Mouse (Mus musculus) induced T-regulatory cell, adult 2 months (primary cell): ENCODE measurements at regions not wholly inside any gene's neighbourhood (a gene's known extent, or its start where the extent isn't known, plus 50 kb on each side); places are given as distances from the start of the nearest gene placed in this dataset.

Source experiments
- DNase-seq: peaks from one replicate; pipeline ENCODE4 v3.0.0-alpha.2; 2012; ENCODE audit warnings: low read depth

DNA sequence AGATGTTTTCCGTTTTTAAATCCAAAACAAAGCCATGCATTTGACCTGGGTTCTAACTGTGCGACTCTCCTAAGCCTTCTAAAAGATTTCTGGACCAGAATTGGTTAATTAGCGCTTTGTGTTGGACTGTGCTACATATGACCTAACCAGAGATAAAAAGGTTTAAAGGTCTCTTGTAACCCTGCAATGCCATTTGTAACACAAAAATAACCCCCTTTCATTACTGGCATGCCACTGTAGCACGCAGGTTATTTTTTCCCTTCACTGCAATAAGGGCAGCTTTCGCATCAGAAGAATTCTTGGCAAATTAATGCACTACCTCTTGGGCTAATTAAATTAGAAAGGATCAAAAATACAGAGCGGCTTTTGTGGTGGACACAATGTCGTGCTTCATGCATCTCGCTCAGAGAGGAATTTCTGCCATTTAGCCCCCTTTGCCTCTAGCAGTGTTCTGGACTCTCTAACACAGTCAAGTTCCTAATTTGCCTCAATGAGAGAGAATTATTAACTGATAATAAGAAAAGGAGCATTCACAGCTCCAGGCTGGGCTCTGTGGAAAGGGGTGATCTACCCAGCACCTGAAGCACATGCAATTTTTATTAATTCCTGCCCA is 239.5 kb upstream of the Zeb2 start:
- DNase-seq, result no peak

- DNase-seq, result no peak
These were observed 238.8 kb upstream of the Zeb2 start for GRCm38 (mm10) chr2:45356021-45356420.

DNA sequence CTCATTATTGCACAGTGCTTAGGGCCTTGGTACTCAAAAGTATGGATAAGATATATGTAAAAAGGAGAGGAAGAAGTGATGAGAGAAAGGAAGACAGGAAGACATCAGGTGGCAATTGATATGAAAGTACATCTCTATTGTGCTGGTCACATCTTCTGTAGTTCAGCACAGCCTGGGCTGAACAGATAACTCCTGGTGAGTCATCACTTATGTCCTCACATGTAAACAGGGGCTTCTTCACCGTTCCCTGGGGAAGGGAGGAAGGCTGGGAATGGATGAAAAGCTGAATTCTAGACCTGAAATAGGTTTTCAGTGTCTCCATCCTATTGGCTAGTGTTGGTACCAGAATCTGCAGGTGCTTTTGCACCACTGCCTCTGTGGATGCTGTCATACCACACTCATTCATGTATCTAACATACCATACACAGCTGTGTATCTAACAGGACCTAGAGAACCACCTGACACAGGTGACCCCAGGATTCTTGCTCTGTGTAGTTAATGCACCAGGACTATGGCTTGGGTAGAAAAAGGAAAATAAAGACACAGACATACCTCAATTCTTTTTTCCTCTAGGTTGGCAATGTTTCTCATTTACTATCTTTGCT is 234.4 kb upstream of the Zeb2 start:
- DNase-seq, result no peak

DNA sequence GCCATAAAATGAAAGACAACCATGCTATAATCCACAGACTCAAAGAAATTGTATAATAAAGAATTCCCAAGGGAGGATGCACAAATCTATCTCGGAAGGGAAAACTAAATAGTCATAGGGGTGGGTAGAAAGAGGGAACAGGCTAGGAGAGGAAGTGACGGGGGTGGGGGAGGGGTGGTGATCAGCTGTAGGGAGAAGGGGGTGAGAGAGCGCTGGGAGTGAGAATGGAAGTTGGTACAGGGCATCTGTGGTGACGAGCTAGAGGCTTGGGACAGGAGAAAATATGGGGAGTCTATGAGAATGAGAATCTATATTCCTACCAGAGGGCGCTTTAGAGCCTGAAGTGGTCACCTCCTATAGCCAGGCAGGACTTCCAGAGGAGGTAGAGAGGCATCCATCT is 229.2 kb upstream of the Zeb2 start:
- no peak for DNase-seq

DNA sequence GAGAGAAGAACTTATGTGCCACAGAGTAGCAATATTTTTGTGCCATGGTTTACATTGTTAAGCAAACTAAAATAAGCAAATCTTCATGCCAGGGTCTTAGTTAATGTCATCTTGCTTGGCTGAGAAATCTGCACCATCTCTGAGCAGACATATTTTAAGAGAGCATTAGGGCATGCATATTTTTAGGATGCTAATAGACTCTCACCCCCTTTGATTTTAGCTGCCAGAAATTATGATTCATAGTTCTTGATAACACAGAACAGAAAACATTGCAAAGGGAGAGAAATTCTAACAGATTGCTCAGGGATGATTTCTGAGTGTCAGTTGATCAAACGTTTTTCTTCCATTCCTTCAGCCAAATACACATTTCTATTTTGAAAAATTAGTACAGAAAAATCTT is 222.7 kb upstream of the Zeb2 start:
- DNase-seq, result no peak

GRCm38 (mm10) chr2:45338809-45339208 is 221.6 kb upstream of the Zeb2 start:
- DNase-seq, result no peak

DNA sequence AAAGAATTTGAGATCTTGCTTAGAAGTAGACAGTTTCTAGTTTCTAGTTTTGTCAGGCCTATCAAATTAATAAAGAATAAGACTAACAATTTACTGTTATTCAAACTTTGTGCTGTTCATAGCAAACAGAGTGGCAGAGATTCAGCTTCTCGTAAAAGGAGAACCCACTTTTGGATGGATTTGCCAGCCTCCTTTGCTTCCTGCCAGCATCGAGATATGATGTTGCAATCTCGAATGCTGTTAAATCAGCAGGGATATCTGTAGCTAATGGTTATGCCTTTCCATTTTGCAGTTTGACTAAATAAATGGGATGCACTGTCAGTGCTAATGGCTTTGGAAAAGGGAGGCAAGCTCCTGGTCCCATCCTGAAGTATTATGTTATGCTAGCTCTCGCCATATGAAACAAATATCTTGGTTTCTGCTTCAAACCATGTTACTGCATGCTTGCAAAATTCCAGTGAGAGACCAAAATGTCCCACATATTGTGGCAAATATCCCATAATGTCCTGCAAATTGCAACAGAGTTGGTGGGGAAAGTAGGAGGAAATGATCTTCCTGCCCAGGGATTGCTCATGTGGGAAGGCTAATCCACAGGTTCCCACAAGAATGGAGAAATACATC is 199.9 kb upstream of the Zeb2 start:
- no peak for DNase-seq

GRCm38 (mm10) chr2:45287530-45288009 is 170.4 kb upstream of the Zeb2 start:
- no peak for DNase-seq

DNA sequence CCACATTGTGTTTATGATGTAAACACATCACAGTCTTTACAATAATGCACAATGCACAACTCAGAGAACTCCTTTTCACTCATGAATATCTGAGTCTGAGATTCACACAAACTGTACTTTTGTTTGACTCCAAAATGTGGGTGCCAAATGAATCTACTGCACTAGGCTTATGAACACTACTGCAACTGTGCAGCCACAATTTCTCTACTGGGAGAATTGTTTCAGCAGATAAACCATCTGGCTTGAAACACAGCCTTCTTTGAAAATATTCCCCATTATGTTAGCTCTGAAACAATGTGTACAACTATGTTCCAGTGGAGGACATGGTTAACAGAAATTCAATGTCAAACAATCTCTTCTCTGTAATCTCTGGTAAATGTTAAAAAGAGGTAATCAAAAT is 166.6 kb upstream of the Zeb2 start:
- DNase-seq, result no peak

DNA sequence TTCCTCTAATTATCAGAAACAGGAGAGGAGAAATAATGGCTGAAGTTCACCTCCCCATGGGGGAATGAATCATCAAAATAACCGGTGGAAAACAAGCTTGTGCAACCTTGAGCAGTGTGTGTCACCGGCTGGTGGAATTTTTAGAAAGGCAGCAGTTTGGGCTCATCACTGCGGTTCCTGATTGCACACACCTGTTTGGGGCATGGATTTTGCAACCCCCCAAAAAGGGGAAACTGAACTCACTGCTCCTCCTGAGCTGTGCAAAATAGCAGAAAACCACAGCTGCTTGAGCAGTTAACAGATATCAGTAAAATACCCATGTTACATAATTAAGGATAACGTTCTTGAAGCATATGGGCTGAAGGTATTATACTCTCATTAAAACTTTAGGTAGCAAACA is 162.3 kb upstream of the Zeb2 start:
- DNase-seq, result no peak

DNA sequence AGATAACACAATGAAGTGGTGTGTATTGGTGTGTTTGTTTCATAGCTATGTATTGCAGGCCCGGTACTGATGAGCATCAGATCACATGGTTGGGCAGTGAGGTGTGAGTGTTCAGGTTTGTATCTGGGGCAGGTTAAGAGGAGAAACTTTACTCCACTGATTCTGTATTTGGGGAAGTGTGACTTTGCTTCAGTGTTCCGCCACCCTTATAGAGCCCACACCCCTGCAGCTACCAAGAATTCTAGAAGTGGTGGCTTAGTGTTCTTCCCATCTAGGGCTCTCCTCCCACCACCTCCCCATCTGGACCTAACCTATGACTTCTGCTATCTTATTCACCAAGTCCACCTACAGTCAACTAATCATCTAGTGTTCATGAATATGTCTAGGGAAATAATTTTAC is 160.4 kb upstream of the Zeb2 start:
- DNase-seq, result no peak

- no peak for DNase-seq
These were observed 159.5 kb upstream of the Zeb2 start for GRCm38 (mm10) chr2:45276703-45277102.

DNA sequence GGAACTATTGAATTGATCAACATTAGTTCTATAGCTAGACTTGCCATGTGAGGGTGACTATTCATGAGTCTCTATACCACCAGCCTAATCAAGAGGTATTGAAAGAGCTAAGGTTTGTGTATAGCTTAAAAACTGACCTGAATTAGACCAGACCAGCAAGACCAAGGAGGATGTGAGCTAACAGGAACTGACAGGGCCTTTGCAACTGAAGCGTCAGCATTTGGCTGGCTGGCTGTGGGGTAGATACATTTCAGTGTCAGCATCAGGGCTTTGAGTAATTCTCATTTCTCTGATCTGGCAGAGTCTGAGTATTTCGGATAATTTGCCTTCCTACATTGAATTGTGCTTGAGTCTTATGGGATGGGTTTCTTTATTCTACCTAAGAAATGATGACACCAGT is 152.8 kb upstream of the Zeb2 start:
- DNase-seq, result no peak

- DNase-seq, result no peak
These were observed 148.6 kb upstream of the Zeb2 start for GRCm38 (mm10) chr2:45265819-45266218.

- DNase-seq, result no peak
These were observed 144.8 kb upstream of the Zeb2 start for GRCm38 (mm10) chr2:45261949-45262348.

DNA sequence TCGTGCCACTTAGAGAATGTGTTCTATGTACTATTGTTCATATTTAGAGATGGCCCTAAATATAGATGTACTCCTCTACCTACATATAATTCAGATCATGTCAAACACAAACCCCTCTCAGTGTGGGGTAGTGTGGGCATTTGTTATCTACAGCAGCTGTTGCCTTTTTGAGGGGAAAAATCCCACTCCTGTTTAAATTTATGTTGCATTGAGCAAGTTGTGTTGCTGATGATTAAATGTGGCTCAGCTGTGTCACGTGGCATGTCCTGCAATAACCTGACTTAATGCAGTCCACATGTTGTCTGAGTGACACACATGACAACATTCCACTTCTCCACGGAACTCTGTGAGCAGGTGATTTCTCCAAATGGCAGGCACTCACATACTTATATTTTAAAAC is 141.7 kb upstream of the Zeb2 start:
- DNase-seq, result no peak

DNA sequence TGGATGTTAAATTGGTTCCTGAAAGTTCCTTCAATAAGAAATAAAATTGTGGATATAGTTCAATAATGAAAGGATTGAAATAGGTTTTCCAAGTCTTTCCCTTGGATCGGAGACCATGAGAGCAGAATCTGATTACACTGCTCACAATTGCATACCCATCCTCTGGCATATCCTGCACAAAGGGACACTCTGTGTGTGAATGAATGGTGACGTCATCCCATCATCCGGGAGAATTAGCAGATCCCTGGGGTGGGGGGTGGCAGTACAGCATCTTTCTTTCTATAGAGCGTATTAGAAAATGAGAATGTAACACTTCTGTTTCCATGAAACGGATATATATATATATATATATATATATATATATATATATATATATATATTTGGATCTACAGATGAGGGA is 139.2 kb upstream of the Zeb2 start:
- no peak for DNase-seq

DNA sequence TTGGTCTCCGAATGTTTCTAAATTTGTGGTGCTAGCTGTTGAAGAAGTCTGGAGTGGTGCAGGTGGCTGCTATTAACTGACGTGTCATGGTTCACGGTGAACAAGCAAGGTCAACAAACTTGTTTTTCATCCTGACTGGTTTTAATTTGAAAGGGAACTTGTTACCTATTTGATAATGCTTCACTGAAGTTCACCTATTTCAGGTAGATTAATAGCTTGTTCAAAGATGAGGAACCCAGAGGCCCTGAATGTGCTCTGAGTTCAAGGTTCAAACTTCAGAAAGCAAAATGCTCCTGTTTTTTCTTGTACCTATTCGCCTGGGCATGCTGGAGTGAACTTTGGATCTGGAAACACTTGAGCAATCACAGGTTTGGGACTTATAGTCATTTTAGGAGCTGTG is 136.7 kb upstream of the Zeb2 start:
- DNase-seq, result no peak

DNA sequence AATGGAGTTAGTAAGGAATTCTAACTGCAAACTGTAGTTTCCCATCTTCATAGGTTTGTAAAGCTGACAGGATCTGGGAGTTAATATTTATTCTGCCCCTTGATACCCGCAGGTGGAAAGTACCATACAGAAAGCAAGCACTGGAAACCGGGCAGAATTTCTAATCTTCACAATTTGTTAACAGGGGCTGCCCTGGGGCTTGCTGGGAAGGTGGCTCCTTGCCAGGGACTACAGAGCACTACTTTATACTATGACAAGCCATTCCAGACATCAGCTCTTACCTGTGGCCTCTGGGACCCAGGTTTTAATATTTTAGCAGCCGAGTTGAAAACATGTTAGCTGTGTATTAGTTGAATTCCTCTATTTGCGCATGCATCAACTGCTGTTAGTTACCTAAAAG is 135.1 kb upstream of the Zeb2 start:
- no peak for DNase-seq

- no peak for DNase-seq
These were observed 132.5 kb upstream of the Zeb2 start for GRCm38 (mm10) chr2:45249658-45250057.

- no peak for DNase-seq
These were observed 129.1 kb upstream of the Zeb2 start for GRCm38 (mm10) chr2:45246061-45246945.

- DNase-seq, result no peak
These were observed 128.3 kb upstream of the Zeb2 start for GRCm38 (mm10) chr2:45245506-45245905.

GRCm38 (mm10) chr2:45244491-45244890 is 127.3 kb upstream of the Zeb2 start:
- DNase-seq, result no peak
